Mouse (Mus musculus): ENCODE results near the gene Msantd3.

Gene Msantd3

GRCm38 (mm10) chr4:48554132-48554531 lies 14.4 kb downstream of the Msantd3 start:
- DNase-seq (ENCODE audit: low read depth, low spot score) = no peak

GRCm38 (mm10) chr4:48555729-48556128 lies 16.0 kb downstream of the Msantd3 start:
- DNase-seq (ENCODE audit: low read depth, low spot score) = no peak

- no peak for DNase-seq (ENCODE audit: low read depth, low spot score)
Observed at GRCm38 (mm10) chr4:48559652-48560051, 19.9 kb downstream of the Msantd3 start.

GRCm38 (mm10) chr4:48561824-48562223 lies 22.1 kb downstream of the Msantd3 start:
- no peak for DNase-seq (ENCODE audit: low read depth, low spot score)

- no peak for DNase-seq (ENCODE audit: low read depth, low spot score)
Observed at GRCm38 (mm10) chr4:48564962-48565361, 25.2 kb downstream of the Msantd3 start.

- no peak for DNase-seq (ENCODE audit: low read depth, low spot score)
Observed at GRCm38 (mm10) chr4:48576361-48576760, 36.6 kb downstream of the Msantd3 start.

- no peak for DNase-seq (ENCODE audit: low read depth, low spot score)
Observed at GRCm38 (mm10) chr4:48577831-48578230, 38.1 kb downstream of the Msantd3 start.

GRCm38 (mm10) chr4:48578399-48578798 lies 38.7 kb downstream of the Msantd3 start:
- no peak for DNase-seq (ENCODE audit: low read depth, low spot score)

- DNase-seq (ENCODE audit: low read depth, low spot score) = no peak
Observed at GRCm38 (mm10) chr4:48579475-48580110, 39.9 kb downstream of the Msantd3 start.

GRCm38 (mm10) chr4:48581201-48581600 lies 41.5 kb downstream of the Msantd3 start:
- DNase-seq (ENCODE audit: low read depth, low spot score) = no peak

- no peak for DNase-seq (ENCODE audit: low read depth, low spot score)
Observed at GRCm38 (mm10) chr4:48581993-48582392, 42.3 kb downstream of the Msantd3 start.

GRCm38 (mm10) chr4:48582941-48583340 lies 43.2 kb downstream of the Msantd3 start:
- no peak for DNase-seq (ENCODE audit: low read depth, low spot score)

- DNase-seq (ENCODE audit: low read depth, low spot score) = no peak
Observed at GRCm38 (mm10) chr4:48584421-48585240, 44.9 kb downstream of the Msantd3 start, which contains the start of gene Tmeff1. Gene Tmeff1 (plus strand): TSS chr4:48585174.

- DNase-seq (ENCODE audit: low read depth, low spot score) = no peak
Observed at GRCm38 (mm10) chr4:48585241-48586098, 45.7 kb downstream of the Msantd3 start.

GRCm38 (mm10) chr4:48586099-48586821 lies 46.5 kb downstream of the Msantd3 start:
- DNase-seq (ENCODE audit: low read depth, low spot score) = no peak

GRCm38 (mm10) chr4:48587526-48587925 lies 47.8 kb downstream of the Msantd3 start:
- DNase-seq (ENCODE audit: low read depth, low spot score) = no peak

GRCm38 (mm10) chr4:48588576-48588975 lies 48.8 kb downstream of the Msantd3 start:
- no peak for DNase-seq (ENCODE audit: low read depth, low spot score)

GRCm38 (mm10) chr4:48590862-48591261 lies 51.1 kb downstream of the Msantd3 start:
- no peak for DNase-seq (ENCODE audit: low read depth, low spot score)

- no peak for DNase-seq (ENCODE audit: low read depth, low spot score)
Observed at GRCm38 (mm10) chr4:48591390-48591789, 51.7 kb downstream of the Msantd3 start.

- no peak for DNase-seq (ENCODE audit: low read depth, low spot score)
Observed at GRCm38 (mm10) chr4:48592328-48592727, 52.6 kb downstream of the Msantd3 start.

- no peak for DNase-seq (ENCODE audit: low read depth, low spot score)
Observed at GRCm38 (mm10) chr4:48592844-48593243, 53.1 kb downstream of the Msantd3 start.

All from CD4-positive helper T cell, adult 2 months (primary cell).